Mouse (Mus musculus): ENCODE measurements around the gene Olfr221. TPM values are rescaled to one million over a fixed set of nuclear protein-coding genes. Genes with fewer than 3 reads are reported as not detected.

The Olfr221 gene
- polyA plus RNA-seq (2012; rRNA removed; ENCODE audit: low replicate concordance): not detected in 2 replicates

DNA sequence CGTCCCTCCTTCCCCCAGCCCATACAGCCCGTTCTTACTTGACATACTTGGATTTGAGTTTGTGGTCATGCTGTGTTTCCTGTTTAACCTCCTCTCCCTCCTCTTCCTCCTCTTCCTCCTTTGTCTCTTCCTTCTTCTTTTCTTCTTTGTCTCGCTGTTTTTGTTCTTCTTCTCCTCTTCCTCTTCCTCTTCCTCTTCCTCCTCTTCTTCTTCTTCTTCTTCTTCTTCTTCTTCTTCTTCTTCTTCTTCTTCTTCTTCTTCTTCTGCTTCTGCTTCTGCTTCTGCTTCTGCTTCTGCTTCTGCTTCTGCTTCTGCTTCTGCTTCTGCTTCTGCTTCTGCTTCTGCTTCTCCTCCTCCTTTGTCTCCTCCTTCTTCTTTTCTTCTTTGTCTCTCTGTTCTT is at the start of gene Olfr221:
Gene Olfr221, minus strand, starts transcription at position 101 of the 400 bp plus-strand sequence.

DNA sequence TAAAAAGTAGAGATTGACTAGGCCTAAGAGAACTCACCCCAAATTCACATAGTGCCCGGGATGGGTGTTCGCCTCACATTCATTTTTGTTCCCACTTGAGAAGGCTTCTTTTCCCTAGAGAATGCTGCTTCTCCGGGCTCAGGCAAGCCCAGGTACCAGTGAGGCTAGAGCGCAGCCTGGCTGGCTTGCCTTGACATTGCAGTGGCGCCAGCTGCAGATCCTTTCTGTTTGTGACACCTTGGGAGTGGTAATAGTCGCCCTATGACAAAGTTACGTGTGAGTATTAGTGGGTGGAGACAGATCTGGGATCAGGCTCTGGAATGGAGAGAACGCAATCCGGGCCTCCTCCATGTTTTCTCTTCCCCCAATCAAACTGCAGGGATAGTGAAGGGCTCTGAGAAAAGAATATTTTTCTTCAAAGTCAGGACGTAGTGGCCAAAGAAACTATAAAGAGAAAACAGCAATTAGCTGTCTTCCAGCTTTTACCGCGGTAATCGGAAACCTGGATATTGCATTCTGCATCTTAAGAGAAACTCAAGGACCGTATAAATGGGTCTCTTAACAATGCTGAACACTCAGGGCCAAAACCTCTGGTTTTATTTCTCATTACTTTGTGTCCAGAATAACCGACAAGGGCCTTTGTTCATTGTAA is 21.6 kb downstream of the Olfr221 start, which contains the start of gene Zfp219:
Gene Zfp219, minus strand, starts transcription at position 248 of the 652 bp plus-strand sequence.

DNA sequence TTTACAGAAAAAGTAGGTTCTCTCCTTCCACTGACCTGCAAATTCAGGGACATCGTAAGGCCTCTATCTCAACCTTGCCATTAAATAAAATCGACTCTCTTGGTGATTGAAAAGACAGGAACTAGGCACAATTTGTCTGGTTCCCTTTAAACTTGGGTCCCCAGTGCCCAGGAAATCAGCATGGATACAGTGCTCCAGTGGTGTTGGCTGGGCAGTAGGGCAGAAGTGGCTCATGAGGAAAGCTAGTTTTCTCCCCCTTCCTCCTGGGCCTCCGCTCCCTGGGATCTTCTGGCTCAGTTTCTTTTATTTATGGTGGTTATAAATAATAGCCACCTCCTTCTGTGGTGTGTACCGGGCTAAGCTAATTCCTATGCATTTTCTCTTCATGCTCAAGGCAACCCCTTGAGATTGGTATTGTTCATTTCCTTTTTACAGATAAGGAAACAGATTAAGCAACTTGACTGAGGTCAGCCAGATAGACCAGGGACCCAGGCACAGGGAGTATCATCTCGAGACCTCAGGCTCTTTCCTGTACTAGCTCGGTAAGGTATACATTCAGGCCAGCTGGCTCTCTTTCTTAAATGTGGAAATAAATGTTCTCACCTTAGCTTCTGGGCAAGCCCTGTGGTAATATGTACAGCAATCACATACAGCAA is 26.7 kb downstream of the Olfr221 start, which contains the start of gene Tmem253:
Gene Tmem253, plus strand, starts transcription at position 214 of the 656 bp plus-strand sequence.

GRCm38 (mm10) chr14:51984247-51985231 is 57.7 kb downstream of the Olfr221 start, which contains the start of gene Arhgef40:
Arhgef40 (plus strand) TSS chr14:51984719.

Other genes starting within 250 kb of the Olfr221 start
- not detected in 2 replicates for gene AY358078, start 242.4 kb downstream of the Olfr221 start, polyA plus RNA-seq (2012; rRNA removed; ENCODE audit: low replicate concordance)
- gene Ear6, start 188.8 kb downstream of the Olfr221 start, polyA plus RNA-seq (2012; rRNA removed; ENCODE audit: low replicate concordance): 0.24 TPM in 1 of 2 replicates, not detected in the other
- gene Mettl17, start 157.6 kb downstream of the Olfr221 start, polyA plus RNA-seq (2012; rRNA removed; ENCODE audit: low replicate concordance): 34.0 and 54.5 TPM in 2 replicates
- gene Slc39a2, start 149.6 kb downstream of the Olfr221 start, polyA plus RNA-seq (2012; rRNA removed; ENCODE audit: low replicate concordance): 0.45 and 1.7 TPM in 2 replicates
- gene Ndrg2, start 128.3 kb downstream of the Olfr221 start, polyA plus RNA-seq (2012; rRNA removed; ENCODE audit: low replicate concordance): 336 and 972 TPM in 2 replicates
- not detected in 2 replicates for gene Tppp2, start 124.0 kb downstream of the Olfr221 start, polyA plus RNA-seq (2012; rRNA removed; ENCODE audit: low replicate concordance)
- 0.20 TPM in 1 of 2 replicates, not detected in the other for gene Rnase13, start 119.7 kb downstream of the Olfr221 start, polyA plus RNA-seq (2012; rRNA removed; ENCODE audit: low replicate concordance)
- gene Arhgef40, start 57.7 kb downstream of the Olfr221 start, polyA plus RNA-seq (2012; rRNA removed; ENCODE audit: low replicate concordance): 85.1 and 106 TPM in 2 replicates
- gene Tmem253, start 26.8 kb downstream of the Olfr221 start, polyA plus RNA-seq (2012; rRNA removed; ENCODE audit: low replicate concordance): 0.65 and 2.1 TPM in 2 replicates
- 81.4 and 110 TPM in 2 replicates for gene Zfp219, start 21.7 kb downstream of the Olfr221 start, polyA plus RNA-seq (2012; rRNA removed; ENCODE audit: low replicate concordance)
- 39.8 and 84.3 TPM in 2 replicates for gene Hnrnpc, start 61.6 kb upstream of the Olfr221 start, polyA plus RNA-seq (2012; rRNA removed; ENCODE audit: low replicate concordance)
- gene Rpgrip1, start 68.2 kb upstream of the Olfr221 start, polyA plus RNA-seq (2012; rRNA removed; ENCODE audit: low replicate concordance): 4.7 and 15.7 TPM in 2 replicates
- gene Supt16, start 155.0 kb upstream of the Olfr221 start, polyA plus RNA-seq (2012; rRNA removed; ENCODE audit: low replicate concordance): 4.9 and 9.8 TPM in 2 replicates
- gene Chd8, start 215.3 kb upstream of the Olfr221 start, polyA plus RNA-seq (2012; rRNA removed; ENCODE audit: low replicate concordance): 31.7 and 45.7 TPM in 2 replicates
- gene Tox4, start 236.7 kb upstream of the Olfr221 start, polyA plus RNA-seq (2012; rRNA removed; ENCODE audit: low replicate concordance): 25.6 and 62.8 TPM in 2 replicates
- gene Rab2b, start 237.1 kb upstream of the Olfr221 start, polyA plus RNA-seq (2012; rRNA removed; ENCODE audit: low replicate concordance): 6.8 and 19.0 TPM in 2 replicates